11 mouse cellular contexts compared by ENCODE assay signal in the genomic region with DNA sequence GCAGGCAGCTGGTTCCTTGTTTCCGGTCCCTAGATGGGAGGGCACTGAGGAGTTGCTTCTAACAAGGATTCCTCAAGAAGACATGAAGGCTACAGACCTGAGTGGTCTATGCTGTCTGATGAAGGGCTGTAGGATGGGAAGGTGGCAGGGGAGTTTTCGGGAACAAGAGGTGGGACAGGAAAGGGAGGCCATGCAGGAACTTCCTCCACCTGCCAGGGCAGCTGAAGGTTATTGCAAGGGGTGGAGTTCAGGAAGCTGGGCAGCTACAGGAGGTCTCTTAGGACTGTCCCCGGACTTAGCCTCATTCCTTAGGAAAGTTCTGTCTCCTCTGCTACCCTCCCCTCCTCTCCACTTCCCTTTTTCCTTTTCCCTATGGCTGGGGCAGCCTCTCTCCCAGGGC.
"Had no signal": no experiment of that assay in that cellular context is flagged by ENCODE, and none has a peak within 500 bp of the region (broad histone marks: within the 10 kb centered on the region; RNA-seq: fewer than 3 reads in every experiment).

No protein-coding gene starts in this region.

- H3K9ac ChIP-seq: limb, embryonic 13.5 days; liver, embryonic 14.5 days; midbrain, embryonic 12.5 days; neural tube, embryonic 13.5 days; stomach, embryonic 15.5 days had no signal

- H3K27ac ChIP-seq: limb, embryonic 13.5 days; liver, embryonic 14.5 days; midbrain, embryonic 12.5 days; neural tube, embryonic 13.5 days; stomach, embryonic 15.5 days had no signal

- ATAC-seq: midbrain, embryonic 16.5 days had no signal

- H3K36me3 ChIP-seq: limb, embryonic 13.5 days; midbrain, embryonic 12.5 days; neural tube, embryonic 13.5 days; stomach, embryonic 15.5 days had no signal

- DNase-seq: kidney, postnatal 14 days; left cerebral cortex, postnatal 4 days; lung, adult 18-20 months; right cerebral cortex, postnatal 4 days; thymus, postnatal 4 days had no signal

- H3K4me3 ChIP-seq: limb, embryonic 13.5 days; midbrain, embryonic 12.5 days; neural tube, embryonic 13.5 days; stomach, embryonic 15.5 days had no signal

- H3K4me2 ChIP-seq: limb, embryonic 13.5 days; midbrain, embryonic 12.5 days; neural tube, embryonic 13.5 days; stomach, embryonic 15.5 days had no signal

- H3K9me3 ChIP-seq: limb, embryonic 13.5 days; midbrain, embryonic 12.5 days; neural tube, embryonic 13.5 days; stomach, embryonic 15.5 days had no signal
